Mouse (Mus musculus) CH12.LX (cell line): ENCODE data around the gene Nufip2.

Source experiments
- BHLHE40 ChIP-seq: IDR thresholded peaks from 2 replicates; pipeline ENCODE4 v1.6.1; 2011; ENCODE audit warnings: mild to moderate bottlenecking, low read depth, low read length, improper control_type of control experiment
- CHD1 ChIP-seq: IDR thresholded peaks from 2 replicates; pipeline ENCODE4 v1.6.1; 2012; ENCODE audit warnings: low read depth, low read length, improper control_type of control experiment, inconsistent platforms
- CTCF ChIP-seq, 2 experiments: IDR thresholded peaks in 1 of 2; conservative IDR thresholded peaks in 1 of 2; 2 replicates each; pipeline ENCODE4 v1.5.1; 2011 to 2012; ENCODE audit warnings: low read depth in 2 of 2, low read length in 2 of 2, improper control_type of control experiment in 1 of 2, inconsistent platforms in 1 of 2, mild to moderate bottlenecking in 1 of 2, moderate library complexity in 1 of 2
- HCFC1 ChIP-seq: IDR thresholded peaks from 2 replicates; pipeline ENCODE4 v1.6.1; 2012; ENCODE audit warnings: low read depth, mild to moderate bottlenecking, inconsistent platforms, low read length, improper control_type of control experiment
- MAFK ChIP-seq: IDR thresholded peaks from 2 replicates; pipeline ENCODE4 v1.6.1; 2011; ENCODE audit warnings: low read length, improper control_type of control experiment; ENCODE audit not compliant: insufficient replicate concordance
- MYC ChIP-seq: IDR thresholded peaks from 2 replicates; pipeline ENCODE4 v1.6.1; 2011; ENCODE audit warnings: low read depth, mild to moderate bottlenecking, improper control_type of control experiment, low read length
- POLR2A ChIP-seq: IDR thresholded peaks from 2 replicates; pipeline ENCODE4 v1.6.1; 2011; ENCODE audit warnings: low read depth, mild to moderate bottlenecking, improper control_type of control experiment, low read length
- RCOR1 ChIP-seq: conservative IDR thresholded peaks from 2 replicates; pipeline ENCODE4 v1.6.1; 2012; ENCODE audit warnings: low read depth, mild to moderate bottlenecking, inconsistent platforms, low read length, improper control_type of control experiment
- TBP ChIP-seq: conservative IDR thresholded peaks from 2 replicates; pipeline ENCODE4 v1.6.1; 2011; ENCODE audit warnings: low read depth, low read length, improper control_type of control experiment
- ZKSCAN1 ChIP-seq: IDR thresholded peaks from 2 replicates; pipeline ENCODE4 v1.6.1; 2012; ENCODE audit warnings: low read depth, inconsistent platforms, low read length, improper control_type of control experiment, borderline replicate concordance
- ZMIZ1 ChIP-seq: IDR thresholded peaks from 2 replicates; pipeline ENCODE4 v1.6.1; 2012; ENCODE audit warnings: low read depth, mild to moderate bottlenecking, inconsistent platforms, low read length, improper control_type of control experiment

DNA sequence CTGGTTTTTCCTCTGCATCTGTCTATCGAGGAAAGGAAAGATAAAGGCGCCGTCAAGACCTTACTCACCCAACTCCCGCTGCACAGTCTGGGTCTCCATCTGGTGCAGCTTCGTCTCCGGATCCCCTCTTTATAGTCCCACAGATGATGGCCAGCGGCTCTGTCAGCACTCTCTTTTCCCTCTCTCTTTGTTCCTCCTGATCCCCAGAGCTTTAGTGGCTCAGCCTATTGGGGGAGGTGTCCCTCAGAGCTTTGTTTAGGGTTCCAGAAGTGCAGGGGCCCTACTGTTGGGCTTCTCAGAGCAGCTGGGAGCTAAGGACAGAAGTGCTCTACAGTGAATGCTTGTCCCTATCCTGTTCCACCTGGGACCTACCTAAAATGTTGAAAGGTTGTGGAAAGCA lies 39.2 kb downstream of the Nufip2 start, which contains the start of gene Cryba1:
- TF ChIP-seq MAFK, result no peak
- TF ChIP-seq MYC, result no peak
- no peak for TF ChIP-seq CTCF (conservative IDR thresholded peaks at IDR 0.05 in 1 of 2, IDR thresholded peaks at IDR 0.05 in 1 of 2; ENCODE audit: low read depth in 2 of 2, low read length in 2 of 2)
- no peak for TF ChIP-seq TBP
- no peak for TF ChIP-seq POLR2A
- TF ChIP-seq BHLHE40, result no peak
- TF ChIP-seq HCFC1, result no peak
- TF ChIP-seq ZKSCAN1, result no peak
- TF ChIP-seq CHD1, result no peak
- TF ChIP-seq RCOR1, result no peak
- no peak for TF ChIP-seq ZMIZ1
